Mouse (Mus musculus): ENCODE results near the gene Gadd45gip1. TPM values are rescaled to one million over a fixed set of nuclear protein-coding genes. Genes with fewer than 3 reads are reported as not detected.

Gadd45gip1 gene
- polyA plus RNA-seq, 1 experiment from 2014 or later, result 61.7 TPM

- no peak overlapping the region for H3K27ac ChIP-seq
- H3K9me3 ChIP-seq, result no peaks in the 10 kb centered on the region
- H3K4me3 ChIP-seq (replicated peaks), result no peak overlapping the region
- ATAC-seq, result no peak
- WGBS, result 86% methylated on average over 4 of the region's 4 CpGs
- peaks cover 4% of the 10 kb centered on the region; the same call in 1 of the 2 replicates for H3K36me3 ChIP-seq
- no peaks in the 10 kb centered on the region for H3K4me1 ChIP-seq (replicated peaks)
- H3K9ac ChIP-seq, result no peak overlapping the region
- H3K27me3 ChIP-seq (replicated peaks), result no peaks in the 10 kb centered on the region
- no peak overlapping the region for H3K4me2 ChIP-seq (replicated peaks)
Measured at GRCm38 (mm10) chr8:84884728-84885127, 53.4 kb downstream of the Gadd45gip1 start.

Other genes with a start within 250 kb of the Gadd45gip1 start
- gene Ier2, start 168.7 kb upstream of the Gadd45gip1 start, polyA plus RNA-seq (2015; fragmentation: Nextera tagmentation; extraction: Ambion mirVana), result 84.2 and 85.5 TPM in 2 replicates
- 59.9 and 68.3 TPM in 2 replicates for gene Trmt1, start 145.2 kb upstream of the Gadd45gip1 start, polyA plus RNA-seq (2015; fragmentation: Nextera tagmentation; extraction: Ambion mirVana)
- gene Nacc1, start 143.7 kb upstream of the Gadd45gip1 start, polyA plus RNA-seq (2015; fragmentation: Nextera tagmentation; extraction: Ambion mirVana), result 14.8 and 17.0 TPM in 2 replicates
- 5.1 and 5.5 TPM in 2 replicates for gene Lyl1, start 130.1 kb upstream of the Gadd45gip1 start, polyA plus RNA-seq (2015; fragmentation: Nextera tagmentation; extraction: Ambion mirVana)
- 3.1 and 3.7 TPM in 2 replicates for gene G430095P16Rik, start 108.5 kb upstream of the Gadd45gip1 start, polyA plus RNA-seq (2015; fragmentation: Nextera tagmentation; extraction: Ambion mirVana)
- 14.2 and 14.8 TPM in 2 replicates for gene Nfix, start 31.2 kb upstream of the Gadd45gip1 start, polyA plus RNA-seq (2015; fragmentation: Nextera tagmentation; extraction: Ambion mirVana)
- 4.5 and 5.3 TPM in 2 replicates for gene Dand5, start 8.7 kb upstream of the Gadd45gip1 start, polyA plus RNA-seq (2015; fragmentation: Nextera tagmentation; extraction: Ambion mirVana)
- 102 and 106 TPM in 2 replicates for gene Rad23a, start 9.1 kb downstream of the Gadd45gip1 start, polyA plus RNA-seq (2015; fragmentation: Nextera tagmentation; extraction: Ambion mirVana)
- 1,038 and 1,157 TPM in 2 replicates for gene Calr, start 15.4 kb downstream of the Gadd45gip1 start, polyA plus RNA-seq (2015; fragmentation: Nextera tagmentation; extraction: Ambion mirVana)
- 83.1 and 92.7 TPM in 2 replicates for gene Farsa, start 25.5 kb downstream of the Gadd45gip1 start, polyA plus RNA-seq (2015; fragmentation: Nextera tagmentation; extraction: Ambion mirVana)
- 49.9 and 54.4 TPM in 2 replicates for gene Syce2, start 40.6 kb downstream of the Gadd45gip1 start, polyA plus RNA-seq (2015; fragmentation: Nextera tagmentation; extraction: Ambion mirVana)
- gene Gcdh, start 62.4 kb downstream of the Gadd45gip1 start, polyA plus RNA-seq (2015; fragmentation: Nextera tagmentation; extraction: Ambion mirVana), result 42.8 and 49.2 TPM in 2 replicates
- 6.4 and 7.7 TPM in 2 replicates for gene Klf1, start 70.4 kb downstream of the Gadd45gip1 start, polyA plus RNA-seq (2015; fragmentation: Nextera tagmentation; extraction: Ambion mirVana)
- gene Dnase2a, start 77.0 kb downstream of the Gadd45gip1 start, polyA plus RNA-seq (2015; fragmentation: Nextera tagmentation; extraction: Ambion mirVana), result 8.7 and 10.2 TPM in 2 replicates
- 1.6 TPM in 2 replicates for gene Mast1, start 105.8 kb downstream of the Gadd45gip1 start, polyA plus RNA-seq (2015; fragmentation: Nextera tagmentation; extraction: Ambion mirVana)
- gene Rtbdn, start 115.5 kb downstream of the Gadd45gip1 start, polyA plus RNA-seq (2015; fragmentation: Nextera tagmentation; extraction: Ambion mirVana), result 0.31 and 0.51 TPM in 2 replicates
- not detected in 2 replicates for gene Gm49661, start 137.9 kb downstream of the Gadd45gip1 start, polyA plus RNA-seq (2015; fragmentation: Nextera tagmentation; extraction: Ambion mirVana)
- gene Prdx2, start 138.1 kb downstream of the Gadd45gip1 start, polyA plus RNA-seq (2015; fragmentation: Nextera tagmentation; extraction: Ambion mirVana), result 581 and 615 TPM in 2 replicates
- gene Rnaseh2a, start 138.2 kb downstream of the Gadd45gip1 start, polyA plus RNA-seq (2015; fragmentation: Nextera tagmentation; extraction: Ambion mirVana), result 116 and 117 TPM in 2 replicates
- gene Junb, start 147.2 kb downstream of the Gadd45gip1 start, polyA plus RNA-seq (2015; fragmentation: Nextera tagmentation; extraction: Ambion mirVana), result 28.4 and 30.7 TPM in 2 replicates
- gene Hook2, start 159.1 kb downstream of the Gadd45gip1 start, polyA plus RNA-seq (2015; fragmentation: Nextera tagmentation; extraction: Ambion mirVana), result 68.7 and 75.8 TPM in 2 replicates
- gene Best2, start 183.0 kb downstream of the Gadd45gip1 start, polyA plus RNA-seq (2015; fragmentation: Nextera tagmentation; extraction: Ambion mirVana), result 0.14 and 0.76 TPM in 2 replicates
- gene Asna1, start 193.8 kb downstream of the Gadd45gip1 start, polyA plus RNA-seq (2015; fragmentation: Nextera tagmentation; extraction: Ambion mirVana), result 125 and 130 TPM in 2 replicates
- 110 and 113 TPM in 2 replicates for gene Trir, start 195.3 kb downstream of the Gadd45gip1 start, polyA plus RNA-seq (2015; fragmentation: Nextera tagmentation; extraction: Ambion mirVana)
- gene Tnpo2, start 205.4 kb downstream of the Gadd45gip1 start, polyA plus RNA-seq (2015; fragmentation: Nextera tagmentation; extraction: Ambion mirVana), result 28.1 and 29.4 TPM in 2 replicates
- 25.2 and 27.4 TPM in 2 replicates for gene Fbxw9, start 228.5 kb downstream of the Gadd45gip1 start, polyA plus RNA-seq (2015; fragmentation: Nextera tagmentation; extraction: Ambion mirVana)
- not detected in 2 replicates for gene Gm5741, start 236.5 kb downstream of the Gadd45gip1 start, polyA plus RNA-seq (2015; fragmentation: Nextera tagmentation; extraction: Ambion mirVana)
- gene Dhps, start 240.2 kb downstream of the Gadd45gip1 start, polyA plus RNA-seq (2015; fragmentation: Nextera tagmentation; extraction: Ambion mirVana), result 56.6 and 57.5 TPM in 2 replicates
- 133 and 151 TPM in 2 replicates for gene Wdr83os, start 249.2 kb downstream of the Gadd45gip1 start, polyA plus RNA-seq (2015; fragmentation: Nextera tagmentation; extraction: Ambion mirVana)
- 35.7 and 42.9 TPM in 2 replicates for gene Wdr83, start 249.8 kb downstream of the Gadd45gip1 start, polyA plus RNA-seq (2015; fragmentation: Nextera tagmentation; extraction: Ambion mirVana)